Mouse (Mus musculus) gastrocnemius, adult 2 months (tissue): Measurements from ENCODE around the gene Aifm3. TPM values are rescaled to one million over a fixed set of nuclear protein-coding genes. Genes with fewer than 3 reads are reported as not detected.
"Not testable (repeated sequence)": the region's sequence is repeated elsewhere in the genome, so short reads cannot be mapped to it uniquely, and the experiment has no call there.

Experiments
- DNase-seq: peaks from one replicate; pipeline ENCODE4 v3.0.0; 2022
- H3K27ac ChIP-seq: fragments of 200-600 bp; 2 replicates; pipeline ENCODE4 v1.8.1; 2022; ENCODE audit warnings: mild to moderate bottlenecking
- H3K4me3 ChIP-seq: fragments of 200-600 bp; 2 replicates; pipeline ENCODE4 v1.8.1; 2022; ENCODE audit warnings: mild to moderate bottlenecking, moderate library complexity
- CTCF ChIP-seq: fragments of 200-600 bp; IDR thresholded peaks from 2 replicates; pipeline ENCODE4 v1.8.1; 2022; ENCODE audit warnings: antibody characterized with exemption, mild to moderate bottlenecking, moderate library complexity
- intact Hi-C: fragments of 180-260 bp; cut with DNase I; formaldehyde crosslinking; loops from one replicate; pipeline ENCODE4 v1.15.1; 2025
- total RNA-seq, 2 experiments: library from RNA; stranded (reverse); gene quantifications; 2 replicates each; pipeline ENCODE4 v1.2.3; 2021

Gene Aifm3
- total RNA-seq, 2 experiments from 2014 or later, result 0.08 TPM; not detected in 1

DNA sequence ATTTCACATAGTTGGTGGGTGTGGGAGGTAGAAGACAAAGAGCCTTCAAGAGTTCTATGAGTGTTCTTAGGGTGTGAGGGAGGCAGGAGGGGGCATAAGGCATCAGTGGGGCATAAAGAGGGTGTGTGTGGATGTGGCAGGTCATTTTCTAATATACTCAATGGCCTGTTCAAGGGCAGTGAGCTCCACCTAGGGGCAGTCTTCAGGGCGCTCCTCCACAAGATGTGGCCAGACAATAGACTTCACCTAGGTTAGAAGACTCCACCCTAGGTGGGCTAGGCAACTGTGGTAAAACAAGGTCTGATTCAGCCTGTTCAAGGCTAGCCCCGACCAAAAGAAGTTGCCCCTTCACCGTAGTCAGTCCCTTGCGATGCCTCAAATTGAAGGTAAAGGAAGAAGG is 42.9 kb downstream of the Aifm3 start:
- Histone ChIP-seq H3K27ac (no peak overlapping the region), H3K4me3 (no peak overlapping the region)
- TF ChIP-seq CTCF, result peak; percentile 32; the same call in 1 of the 2 replicates
- DNase-seq, result no peak
- intact Hi-C loops, result loop anchor here (5.0 kb wide), 2 partner anchors 60 to 125 kb away; partner anchors contain the start of genes Pi4ka and Snap29

DNA sequence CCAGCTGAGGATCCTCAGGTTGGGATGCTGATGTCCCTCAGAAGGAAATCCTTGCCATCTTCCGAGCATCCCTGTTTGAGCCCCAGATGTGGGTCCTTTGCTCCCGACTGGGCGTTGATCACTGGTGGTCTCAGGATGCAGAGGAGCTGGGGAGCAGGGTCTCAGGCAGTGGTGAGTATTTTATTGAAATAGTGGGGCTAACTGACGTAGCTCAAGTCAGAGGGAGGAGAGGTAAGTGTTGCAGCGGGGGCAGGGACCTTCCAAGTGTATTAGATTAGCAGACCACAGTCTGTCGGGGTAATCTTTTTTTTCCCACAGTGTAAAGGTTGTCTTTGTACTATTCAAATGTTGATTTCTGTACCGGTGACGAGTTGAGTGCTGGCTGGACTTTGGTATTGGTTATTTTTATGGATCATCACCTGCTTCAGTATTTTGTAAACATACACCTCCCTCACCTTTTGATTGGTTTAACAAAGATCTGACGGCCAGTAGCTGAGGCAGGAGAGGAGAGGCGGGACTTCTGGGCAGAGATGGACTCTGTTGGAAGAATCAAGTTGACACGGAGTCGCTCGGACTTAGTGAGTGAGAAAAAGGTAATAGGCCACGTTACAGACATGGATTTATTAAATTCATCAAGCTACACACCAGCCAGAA is 43.4 kb downstream of the Aifm3 start:
- intact Hi-C loops, result loop anchor here (5.0 kb wide), 2 partner anchors 61 to 126 kb away; partner anchors contain the start of genes Pi4ka and Snap29

GRCm38 (mm10) chr16:17536584-17536983 is 47.2 kb downstream of the Aifm3 start:
- Histone ChIP-seq H3K4me3 (no peak overlapping the region), H3K27ac (no peak overlapping the region)
- peak; percentile 34; the same call in 1 of the 2 replicates for TF ChIP-seq CTCF
- intact Hi-C loops, result no loop called here
- no peak for DNase-seq

More for the DNA sequence above, 43.4 kb downstream of the Aifm3 start:
- Histone ChIP-seq H3K27ac (no peak overlapping the region), H3K4me3 (no peak overlapping the region)
- TF ChIP-seq CTCF, result no peak
- DNase-seq, result no peak

- Histone ChIP-seq H3K27ac (no peak overlapping the region), H3K4me3 (no peak overlapping the region)
- intact Hi-C loops, result no loop called here
- no peak for TF ChIP-seq CTCF
- DNase-seq, result no peak
Measured at GRCm38 (mm10) chr16:17542632-17543031, 53.2 kb downstream of the Aifm3 start.

DNA sequence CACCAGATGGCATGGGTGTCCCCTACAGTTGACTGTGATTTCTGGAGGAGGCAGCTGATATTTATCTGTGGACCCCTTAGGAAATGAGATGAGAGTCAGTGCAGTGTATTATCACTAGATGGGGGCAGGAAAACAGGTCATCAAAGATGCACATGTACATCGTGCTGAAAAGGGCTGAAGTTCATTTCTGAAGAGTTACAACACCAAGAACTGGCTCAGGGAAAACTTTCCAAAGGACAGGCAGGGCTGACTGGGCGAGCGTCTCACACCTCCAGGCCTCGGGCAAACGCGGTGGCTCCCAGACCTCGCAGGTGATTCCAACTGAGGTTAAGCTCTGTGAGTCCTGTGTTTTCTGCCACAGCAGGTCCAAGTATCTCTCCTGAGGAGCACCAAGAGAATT is 63.4 kb downstream of the Aifm3 start:
- no peak for TF ChIP-seq CTCF
- Histone ChIP-seq H3K4me3 (no peak overlapping the region), H3K27ac (no peak overlapping the region)
- DNase-seq, result no peak
- intact Hi-C loops, result no loop called here

GRCm38 (mm10) chr16:17553910-17554685 is 64.7 kb downstream of the Aifm3 start:
- DNase-seq, result peak; percentile 41
- intact Hi-C loops, result no loop called here
- Histone ChIP-seq H3K27ac (no peak overlapping the region), H3K4me3 (peak overlapping the region; percentile 29)
- TF ChIP-seq CTCF, result no peak

DNA sequence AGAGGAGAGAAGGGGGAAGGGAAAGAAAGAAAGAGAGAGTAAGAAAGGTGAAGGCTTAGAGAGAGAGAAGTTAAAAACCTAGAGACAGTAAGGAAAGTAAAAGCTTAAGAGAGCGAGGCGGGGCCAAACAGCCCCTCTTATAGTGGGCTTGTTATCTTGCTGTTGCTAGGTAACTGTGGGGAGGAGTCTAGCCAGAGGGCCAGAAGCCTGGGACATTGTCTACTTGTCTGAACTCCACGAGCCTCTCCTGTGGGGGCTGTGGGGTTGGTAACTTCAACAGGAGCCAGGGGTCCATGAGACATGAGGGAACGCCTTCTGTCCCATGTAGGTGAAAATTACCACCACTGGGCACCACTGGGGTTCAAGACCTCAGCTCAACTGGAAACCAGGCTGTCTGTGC is 65.3 kb downstream of the Aifm3 start:
- H3K27ac ChIP-seq, H3K4me3 ChIP-seq, intact Hi-C loops, DNase-seq: not testable (repeated sequence)

DNA sequence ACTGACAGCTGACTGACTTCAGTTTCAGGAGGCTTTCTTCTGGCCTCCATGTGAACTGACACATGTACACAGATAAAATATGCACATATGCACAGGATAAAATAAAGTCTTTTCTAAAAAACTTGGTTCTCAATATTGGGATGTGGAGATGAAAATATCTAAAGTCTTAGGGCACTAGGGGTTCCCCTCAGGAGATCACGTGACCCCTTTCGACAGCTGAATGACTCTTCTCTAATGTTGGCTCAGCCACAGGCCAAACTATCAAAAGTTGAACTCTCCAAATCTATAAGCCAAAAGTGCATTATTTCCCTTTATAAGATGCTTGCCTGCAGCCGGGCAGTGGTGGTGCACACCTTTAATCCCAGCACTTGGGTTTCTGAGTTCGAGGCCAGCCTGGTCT is 66.8 kb downstream of the Aifm3 start:
- no peak for TF ChIP-seq CTCF
- intact Hi-C loops, result no loop called here

GRCm38 (mm10) chr16:17556907-17557306 is 67.5 kb downstream of the Aifm3 start:
- Histone ChIP-seq H3K4me3 (no peak overlapping the region), H3K27ac (no peak overlapping the region)
- no peak for DNase-seq
- no peak for TF ChIP-seq CTCF
- intact Hi-C loops, result no loop called here

More for the DNA sequence above, 66.8 kb downstream of the Aifm3 start:
- DNase-seq, result no peak
- no peak overlapping the region for H3K27ac ChIP-seq
- H3K4me3 ChIP-seq, result no peak overlapping the region

Other genes with a start within 250 kb of the Aifm3 start
- 1 to 10 TPM in 1 of 2 experiments, under 1 TPM in 1; 0.92 to 1.7 TPM for gene Tmem191c, start 213.5 kb upstream of the Aifm3 start, total RNA-seq
- under 1 TPM; 0.15 to 0.28 TPM for gene Serpind1, start 158.2 kb upstream of the Aifm3 start, total RNA-seq
- gene Snap29, start 83.6 kb upstream of the Aifm3 start, total RNA-seq, result 10 to 100 TPM; 18.4 to 25.0 TPM
- 10 to 100 TPM; 20.2 to 24.3 TPM for gene Pi4ka, start 83.3 kb upstream of the Aifm3 start, total RNA-seq
- 10 to 100 TPM; 21.6 to 28.3 TPM for gene Crkl, start 37.6 kb upstream of the Aifm3 start, total RNA-seq
- 10 to 100 TPM; 25.2 to 25.9 TPM for gene Lztr1, start 19.1 kb downstream of the Aifm3 start, total RNA-seq
- gene Thap7, start 41.5 kb downstream of the Aifm3 start, total RNA-seq, result 10 to 100 TPM; 15.8 to 16.0 TPM
- gene Lrrc74b, start 71.6 kb downstream of the Aifm3 start, total RNA-seq, result 1 to 10 TPM; 1.6 to 1.8 TPM
- gene P2rx6, start 72.3 kb downstream of the Aifm3 start, total RNA-seq, result 10 to 100 TPM in 1 of 2 experiments, 1 to 10 TPM in 1; 9.9 to 11.7 TPM
- gene Slc7a4, start 93.6 kb downstream of the Aifm3 start, total RNA-seq, result under 1 TPM in 1 of 2 experiments, not detected in 1; 0.22 TPM
- 10 to 100 TPM; 10.8 to 11.2 TPM for gene Smpd4, start 129.7 kb downstream of the Aifm3 start, total RNA-seq
- gene Ccdc74a, start 156.9 kb downstream of the Aifm3 start, total RNA-seq, result under 1 TPM; 0.61 to 0.78 TPM
- gene Med15, start 243.3 kb downstream of the Aifm3 start, total RNA-seq, result 10 to 100 TPM; 20.2 to 20.5 TPM